Mouse (Mus musculus) forebrain, embryonic 16.5 days (tissue): ENCODE measurements around the gene Gm10190. TPM values are rescaled to one million over a fixed set of nuclear protein-coding genes. Genes with fewer than 3 reads are reported as not detected.

Source experiments
- ATAC-seq: fragments of 200-750 bp; cut with Nextera tagmentation; 2 replicates; pipeline ENCODE4 v1.8.0; 2017; ENCODE audit warnings: mild to moderate bottlenecking, moderate library complexity
- H3K27ac ChIP-seq: fragments of 300-500 bp; sonication (generic); 2 replicates; pipeline ENCODE4 v1.5.1; 2014; ENCODE audit warnings: low read length, control low read depth
- H3K27me3 ChIP-seq: fragments of 300-500 bp; sonication (generic); replicated peaks from 2 replicates; pipeline ENCODE4 v1.6.1; 2014; ENCODE audit warnings: low read length; ENCODE audit not compliant: control insufficient read depth, insufficient read depth
- H3K36me3 ChIP-seq: fragments of 300-500 bp; sonication (generic); 2 replicates; pipeline ENCODE4 v1.6.1; 2014; ENCODE audit not compliant: control insufficient read depth, insufficient read depth
- H3K4me1 ChIP-seq: fragments of 300-500 bp; sonication (generic); replicated peaks from 2 replicates; pipeline ENCODE4 v1.6.1; 2014; ENCODE audit warnings: low read length; ENCODE audit not compliant: control insufficient read depth, insufficient read depth
- H3K4me2 ChIP-seq: fragments of 300-500 bp; sonication (generic); 2 replicates; pipeline ENCODE4 v1.6.1; 2014; ENCODE audit warnings: mild to moderate bottlenecking, low read length, control low read depth
- H3K4me3 ChIP-seq: fragments of 300-500 bp; sonication (generic); replicated peaks from 2 replicates; pipeline ENCODE4 v1.5.1; 2014; ENCODE audit warnings: mild to moderate bottlenecking, low read length, control low read depth
- H3K9ac ChIP-seq: fragments of 300-500 bp; sonication (generic); replicated peaks from 2 replicates; pipeline ENCODE4 v1.6.1; 2014; ENCODE audit warnings: low read depth, low read length, control low read depth
- H3K9me3 ChIP-seq: fragments of 300-500 bp; sonication (generic); 2 replicates; pipeline ENCODE4 v1.6.1; 2016; ENCODE audit warnings: low read length; ENCODE audit not compliant: control insufficient read depth
- WGBS: fragments of 180-500 bp; shearing (Covaris S2); extraction: QIAGEN DNeasy Blood & Tissue Kit; methylation state at CpG from one replicate; pipeline ENCODE4 v1.1.7; 2014; 5-methylcytosine and 5-hydroxymethylcytosine counted together
- polyA plus RNA-seq: library from polyadenylated mRNA; unstranded; fragments of >200 nt; fragmentation: Nextera tagmentation; extraction: Ambion mirVana; gene quantifications from 2 replicates; pipeline ENCODE4 v1.2.1, GENCODE M21; 2015

The Gm10190 gene
- polyA plus RNA-seq, 1 experiment from 2014 or later = 4.0 TPM

DNA sequence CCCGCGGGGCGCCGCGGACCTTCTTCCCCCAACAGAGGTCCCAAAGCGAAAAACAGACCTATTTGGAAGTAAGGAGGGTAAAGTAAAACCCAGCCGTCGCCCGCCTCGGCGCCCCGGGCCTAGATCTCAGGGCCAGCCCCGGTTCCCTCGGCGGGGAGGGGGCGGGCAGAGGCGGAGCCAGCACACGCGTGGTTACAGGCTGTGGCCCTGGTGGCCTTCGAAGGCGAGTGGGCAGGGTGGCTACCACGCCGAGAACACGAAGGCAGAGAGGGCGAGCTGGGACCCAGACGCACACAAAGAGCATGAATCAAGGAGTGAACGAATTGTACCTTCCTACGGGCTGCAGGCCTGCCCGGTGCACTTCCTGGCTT lies 370 bp upstream of the Gm10190 start:
- 21% methylated on average over 29 of the region's 29 CpGs for whole genome bisulfite sequencing
- peak overlapping the region; percentile 70 for H3K4me2 ChIP-seq
- H3K27me3 ChIP-seq = no peaks in the 10 kb centered on the region
- H3K9ac ChIP-seq = peak overlapping the region; percentile 92
- H3K4me1 ChIP-seq = peaks cover 10% of the 10 kb centered on the region
- H3K27ac ChIP-seq = peak overlapping the region; percentile 58
- H3K9me3 ChIP-seq = no peaks in the 10 kb centered on the region
- peak overlapping the region; percentile 50 for H3K4me3 ChIP-seq
- no peaks in the 10 kb centered on the region for H3K36me3 ChIP-seq
- ATAC-seq = peak; percentile 81

DNA sequence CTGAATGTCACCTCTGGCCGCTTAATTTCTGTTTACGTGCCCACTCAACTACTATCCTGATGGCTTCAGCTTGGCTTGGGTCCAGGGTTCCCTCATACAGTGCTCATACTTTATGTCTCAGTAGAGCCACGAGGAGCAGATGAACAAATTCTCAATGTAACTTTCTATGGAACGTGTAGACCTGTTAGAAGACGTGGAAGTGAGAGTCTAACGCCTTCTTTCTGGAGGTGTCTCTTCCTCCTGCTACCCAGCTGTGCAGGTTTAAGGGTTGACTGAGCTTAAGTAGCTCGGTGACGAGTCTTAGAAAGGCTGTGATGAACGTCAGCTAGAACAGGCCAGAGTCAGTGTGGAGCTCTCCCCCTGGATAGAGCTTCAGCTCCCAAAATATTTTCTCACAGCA lies 4.7 kb downstream of the Gm10190 start:
- 74% methylated on average over 9 of the region's 9 CpGs for whole genome bisulfite sequencing
- no peak overlapping the region for H3K9ac ChIP-seq
- no peaks in the 10 kb centered on the region for H3K9me3 ChIP-seq
- no peak overlapping the region for H3K4me2 ChIP-seq
- no peak overlapping the region for H3K4me3 ChIP-seq
- peaks cover 5% of the 10 kb centered on the region for H3K4me1 ChIP-seq
- H3K36me3 ChIP-seq = no peaks in the 10 kb centered on the region
- no peaks in the 10 kb centered on the region for H3K27me3 ChIP-seq
- no peak overlapping the region for H3K27ac ChIP-seq
- ATAC-seq = no peak

DNA sequence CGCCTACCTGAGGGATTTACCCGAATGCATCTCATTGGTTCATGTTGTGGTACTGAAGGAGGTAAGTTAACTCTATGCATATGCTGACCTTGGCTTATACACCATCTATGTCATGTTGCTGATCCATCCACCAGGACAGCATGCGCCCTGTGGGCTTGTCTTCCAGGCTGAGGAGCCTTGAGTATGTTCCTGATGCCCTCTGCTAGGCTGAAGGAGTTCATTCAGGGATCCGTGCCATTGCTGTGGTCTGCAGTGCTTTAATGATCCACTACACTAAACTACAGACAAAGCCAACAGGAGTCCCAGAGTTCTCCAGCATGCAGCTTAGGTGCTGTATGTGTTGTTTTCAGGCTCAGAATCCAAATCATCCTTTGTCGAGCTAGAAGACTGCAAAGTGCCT lies 6.1 kb downstream of the Gm10190 start:
- Histone ChIP-seq H3K4me1 (no peaks in the 10 kb centered on the region), H3K27me3 (no peaks in the 10 kb centered on the region), H3K27ac (no peak overlapping the region), H3K9ac (no peak overlapping the region), H3K9me3 (no peaks in the 10 kb centered on the region), H3K36me3 (no peaks in the 10 kb centered on the region), H3K4me2 (no peak overlapping the region), H3K4me3 (no peak overlapping the region)
- 86% methylated on average over 5 of the region's 5 CpGs for WGBS
- ATAC-seq = no peak

DNA sequence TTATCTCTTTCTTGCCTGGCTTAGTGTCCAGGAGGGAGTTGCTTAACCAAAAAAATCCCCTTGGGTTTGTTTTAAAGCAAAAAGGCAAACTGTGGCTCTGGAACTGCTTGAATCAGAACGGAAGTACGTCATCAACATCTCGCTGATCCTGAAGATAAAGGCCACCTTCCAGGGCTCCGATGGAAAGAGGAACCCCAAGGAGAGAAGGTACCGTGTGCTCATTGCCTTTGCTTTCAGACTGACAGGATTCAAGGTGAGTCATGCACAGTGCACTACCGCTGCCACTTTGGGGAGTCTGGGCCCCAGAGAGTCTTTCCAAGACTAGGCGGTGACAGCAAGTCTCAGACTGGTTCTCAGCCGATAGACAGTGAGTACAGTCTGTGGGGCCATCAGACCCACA lies 13.1 kb downstream of the Gm10190 start:
- no peaks in the 10 kb centered on the region for H3K27me3 ChIP-seq
- H3K4me1 ChIP-seq = no peaks in the 10 kb centered on the region
- H3K9me3 ChIP-seq = no peaks in the 10 kb centered on the region
- no peak overlapping the region for H3K9ac ChIP-seq
- ATAC-seq = no peak
- H3K36me3 ChIP-seq = no peaks in the 10 kb centered on the region
- H3K4me3 ChIP-seq = no peak overlapping the region
- WGBS = 90% methylated on average over 8 of the region's 8 CpGs
- no peak overlapping the region for H3K27ac ChIP-seq
- no peak overlapping the region for H3K4me2 ChIP-seq

DNA sequence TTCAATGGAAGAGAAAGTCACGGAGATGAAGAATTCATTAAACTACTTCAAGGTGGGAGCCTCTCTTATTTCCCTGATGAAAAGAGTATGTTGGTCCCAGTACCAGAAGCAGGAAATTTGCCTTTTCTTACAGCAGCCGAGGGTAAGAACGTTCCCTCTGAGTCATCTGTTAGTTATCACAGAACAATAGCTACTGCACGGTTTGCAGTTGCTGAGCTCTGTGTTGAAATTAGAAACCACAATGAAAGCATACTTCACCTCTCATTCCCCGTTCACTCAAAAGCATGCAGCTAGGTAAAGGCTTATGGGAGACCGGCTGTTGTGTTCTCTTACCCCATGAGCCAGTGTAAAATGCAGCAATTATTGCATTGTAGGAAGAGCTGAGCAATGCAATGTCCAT lies 26.1 kb downstream of the Gm10190 start:
- ATAC-seq = no peak
- Histone ChIP-seq H3K9ac (no peak overlapping the region), H3K27ac (no peak overlapping the region), H3K36me3 (no peaks in the 10 kb centered on the region), H3K4me3 (no peak overlapping the region), H3K9me3 (no peaks in the 10 kb centered on the region), H3K27me3 (no peaks in the 10 kb centered on the region), H3K4me1 (no peaks in the 10 kb centered on the region), H3K4me2 (no peak overlapping the region)
- WGBS = 54% methylated on average over 6 of the region's 6 CpGs

DNA sequence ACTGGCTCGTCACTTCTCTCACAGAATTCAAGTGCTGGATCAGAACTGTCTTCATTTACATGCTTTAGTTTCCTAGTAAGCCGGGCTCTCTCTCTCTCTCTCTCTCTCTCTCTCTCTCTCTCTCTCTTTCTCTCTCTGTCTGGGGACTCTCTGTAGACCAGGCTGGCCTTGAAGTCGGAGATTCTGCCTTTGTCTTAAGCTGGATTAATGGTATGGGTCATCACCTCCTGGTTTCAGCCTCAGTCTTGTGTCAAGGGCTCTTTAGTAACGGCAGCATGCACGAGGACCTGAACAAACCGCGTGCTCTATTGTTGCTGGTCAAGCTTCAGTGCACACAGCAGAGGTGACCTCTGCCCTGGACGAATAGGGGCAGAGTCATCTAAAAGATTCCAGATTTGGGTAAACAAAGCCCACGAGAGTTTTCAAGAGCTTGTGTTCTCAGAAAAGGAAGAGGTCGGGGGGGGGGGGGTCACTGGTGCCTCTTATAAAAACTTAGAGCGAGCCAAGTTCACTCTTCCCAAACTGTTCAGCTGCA lies 26.7 kb downstream of the Gm10190 start:
- ATAC-seq = no peak
- H3K9ac ChIP-seq = no peak overlapping the region
- H3K36me3 ChIP-seq = no peaks in the 10 kb centered on the region
- 24% methylated on average over 11 of the region's 11 CpGs for WGBS
- no peak overlapping the region for H3K27ac ChIP-seq
- no peaks in the 10 kb centered on the region for H3K27me3 ChIP-seq
- no peaks in the 10 kb centered on the region for H3K9me3 ChIP-seq
- H3K4me2 ChIP-seq = no peak overlapping the region
- H3K4me1 ChIP-seq = no peaks in the 10 kb centered on the region
- no peak overlapping the region for H3K4me3 ChIP-seq

DNA sequence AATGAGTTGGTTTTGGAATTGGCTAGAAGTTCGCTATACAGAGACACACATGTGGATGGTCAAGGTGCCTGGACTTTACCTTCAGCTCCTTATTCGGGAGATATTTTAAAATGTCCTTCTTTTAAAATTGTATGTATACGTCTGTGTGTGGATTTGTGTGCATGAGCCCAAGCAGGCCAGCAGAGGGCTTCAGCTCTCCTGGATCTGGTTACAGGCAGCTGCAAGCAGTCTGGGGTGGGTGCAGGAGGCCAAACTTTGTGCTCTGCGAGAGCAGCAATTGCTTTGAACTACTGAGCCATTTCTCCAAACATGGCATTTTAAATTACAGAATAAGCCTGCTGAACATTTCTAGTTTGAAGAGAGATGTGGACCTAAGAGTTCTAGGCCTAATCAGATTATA lies 28.1 kb downstream of the Gm10190 start:
- Histone ChIP-seq H3K9ac (no peak overlapping the region), H3K4me3 (no peak overlapping the region), H3K4me2 (no peak overlapping the region), H3K36me3 (no peaks in the 10 kb centered on the region), H3K27me3 (no peaks in the 10 kb centered on the region), H3K27ac (no peak overlapping the region), H3K4me1 (no peaks in the 10 kb centered on the region), H3K9me3 (no peaks in the 10 kb centered on the region)
- WGBS = 84% methylated on average over 4 of the region's 4 CpGs
- no peak for ATAC-seq

DNA sequence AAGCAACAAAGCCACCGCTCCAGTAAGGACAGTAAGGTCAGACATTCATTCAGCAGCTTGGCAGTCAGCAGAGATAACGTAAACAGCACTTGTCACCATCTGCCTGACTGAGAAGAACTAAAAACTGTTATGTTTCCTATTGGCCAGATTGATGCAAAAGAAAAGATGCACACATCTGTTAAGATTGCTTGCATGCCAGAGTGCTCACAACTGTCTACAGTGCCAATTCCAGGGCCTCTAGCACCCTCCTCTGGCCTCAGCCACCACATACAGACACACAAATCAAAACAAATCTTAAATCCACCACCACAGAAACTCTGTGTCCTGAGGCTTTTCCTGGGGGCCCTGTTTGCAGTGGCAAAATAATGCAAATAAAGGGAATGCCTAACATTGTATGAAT lies 41.0 kb downstream of the Gm10190 start:
- no peak overlapping the region for H3K4me2 ChIP-seq
- H3K9me3 ChIP-seq = no peaks in the 10 kb centered on the region
- WGBS = 64% methylated on average over 2 of the region's 2 CpGs
- no peaks in the 10 kb centered on the region for H3K36me3 ChIP-seq
- H3K4me3 ChIP-seq = no peak overlapping the region
- H3K27me3 ChIP-seq = no peaks in the 10 kb centered on the region
- H3K4me1 ChIP-seq = no peaks in the 10 kb centered on the region
- no peak overlapping the region for H3K27ac ChIP-seq
- H3K9ac ChIP-seq = no peak overlapping the region
- ATAC-seq = no peak

DNA sequence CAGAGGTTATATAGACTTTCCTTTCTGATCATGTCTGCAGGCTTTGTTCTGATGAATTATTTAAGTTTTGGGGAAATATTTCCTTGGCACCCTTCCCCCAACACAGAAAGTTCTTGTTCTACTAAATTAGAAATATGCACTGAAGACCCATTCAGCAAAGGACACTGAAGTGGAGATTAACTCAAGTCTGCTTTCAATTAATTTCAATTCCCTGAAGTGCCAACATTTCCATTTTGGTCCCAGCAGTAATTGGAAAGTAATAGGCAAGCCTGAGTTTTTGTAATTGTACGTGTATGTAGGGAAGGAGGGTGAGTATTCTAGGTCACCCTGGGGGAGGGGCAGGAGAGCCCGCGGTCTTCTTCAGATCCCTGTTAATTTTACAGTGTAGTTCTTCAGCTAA lies 46.9 kb downstream of the Gm10190 start:
- Histone ChIP-seq H3K4me2 (no peak overlapping the region), H3K36me3 (no peaks in the 10 kb centered on the region), H3K9me3 (no peaks in the 10 kb centered on the region), H3K4me3 (no peak overlapping the region), H3K27me3 (no peaks in the 10 kb centered on the region), H3K9ac (no peak overlapping the region), H3K27ac (no peak overlapping the region), H3K4me1 (no peaks in the 10 kb centered on the region)
- WGBS = 69% methylated on average over 3 of the region's 3 CpGs
- no peak for ATAC-seq

DNA sequence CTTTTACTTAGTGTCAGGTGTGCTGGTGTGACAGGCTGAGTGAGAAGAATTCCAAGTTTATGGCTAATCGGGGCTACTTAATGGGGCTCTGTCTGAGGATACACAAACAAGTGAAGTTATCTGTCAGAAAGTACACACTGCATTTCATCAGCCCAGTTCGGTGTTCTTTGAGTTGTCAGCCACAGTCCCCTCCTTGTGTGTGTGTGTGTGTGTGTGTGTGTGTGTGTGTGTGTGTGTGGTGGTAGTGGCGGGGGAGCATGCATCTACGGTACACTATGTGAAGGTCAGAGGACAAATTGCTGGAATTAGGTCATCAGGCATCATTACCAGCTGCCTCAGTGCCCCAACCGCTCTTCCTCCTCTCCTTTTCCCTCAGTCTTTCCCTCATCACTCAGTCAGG lies 47.9 kb downstream of the Gm10190 start:
- no peak overlapping the region for H3K27ac ChIP-seq
- no peaks in the 10 kb centered on the region for H3K36me3 ChIP-seq
- no peak overlapping the region for H3K4me2 ChIP-seq
- no peaks in the 10 kb centered on the region for H3K9me3 ChIP-seq
- H3K27me3 ChIP-seq = no peaks in the 10 kb centered on the region
- ATAC-seq = no peak
- WGBS = 91% methylated on average over 5 of the region's 5 CpGs
- no peaks in the 10 kb centered on the region for H3K4me1 ChIP-seq
- no peak overlapping the region for H3K4me3 ChIP-seq
- H3K9ac ChIP-seq = no peak overlapping the region
